Mouse (Mus musculus): ENCODE results near the gene Flnb.

GRCm38 (mm10) chr14:7928362-7928761 is 110.6 kb downstream of the Flnb start:
- no peak for TF ChIP-seq CTCF (IDR thresholded peaks at IDR 0.05; ENCODE audit: borderline replicate concordance, extremely low read depth, insufficient read depth, insufficient read length)
- TF ChIP-seq POLR2A (IDR thresholded peaks at IDR 0.05; ENCODE audit: borderline replicate concordance, extremely low read depth, insufficient read depth, insufficient read length, poor library complexity, severe bottlenecking) = no peak
